Mouse (Mus musculus) olfactory bulb, adult 2 months (tissue): ENCODE measurements at regions not wholly inside any gene's neighbourhood (a gene's known extent, or its start where the extent isn't known, plus 50 kb on each side); places are given as distances from the start of the nearest gene placed in this dataset.

ENCODE experiments used
- H3K27ac ChIP-seq: fragments of 200-500 bp; 2 replicates; pipeline ENCODE4 v1.5.1; 2012; ENCODE audit warnings: low read depth, low read length; ENCODE audit not compliant: insufficient read depth
- H3K4me1 ChIP-seq: fragments of 200-500 bp; 2 replicates; pipeline ENCODE4 v1.6.1; 2012; ENCODE audit warnings: low read length; ENCODE audit not compliant: control insufficient read depth, insufficient read depth
- H3K4me3 ChIP-seq: fragments of 200-500 bp; 2 replicates; pipeline ENCODE4 v1.5.1; 2012; ENCODE audit warnings: mild to moderate bottlenecking, low read depth, low read length, moderate library complexity; ENCODE audit not compliant: insufficient read depth
- CTCF ChIP-seq: fragments of 200-500 bp; IDR thresholded peaks from 2 replicates; pipeline ENCODE4 v1.5.1; 2012; ENCODE audit warnings: low read depth, mild to moderate bottlenecking, low read length, moderate library complexity; ENCODE audit not compliant: insufficient read depth
- POLR2A ChIP-seq: fragments of 200-500 bp; IDR thresholded peaks from 2 replicates; pipeline ENCODE4 v1.6.1; 2012; ENCODE audit warnings: mild to moderate bottlenecking, low read depth, low read length, moderate library complexity; ENCODE audit not compliant: insufficient read depth
- WGBS: fragments of 180-500 bp; shearing (Covaris S2); methylation state at CpG from one replicate; pipeline ENCODE4 v1.1.7; 2018; 5-methylcytosine and 5-hydroxymethylcytosine counted together

GRCm38 (mm10) chr4:125898631-125899348 lies 125.6 kb upstream of the Csf3r start:
- H3K27ac ChIP-seq: no peak overlapping the region
- peaks cover 11% of the 10 kb centered on the region for H3K4me1 ChIP-seq
- WGBS: 59% methylated on average over 11 of the region's 11 CpGs
- TF ChIP-seq CTCF (no peak), POLR2A (no peak)
- H3K4me3 ChIP-seq: no peak overlapping the region

GRCm38 (mm10) chr4:125901546-125902276 lies 122.6 kb upstream of the Csf3r start:
- no peak for TF ChIP-seq CTCF
- no peak for TF ChIP-seq POLR2A
- peaks cover 13% of the 10 kb centered on the region for H3K4me1 ChIP-seq
- H3K27ac ChIP-seq: no peak overlapping the region
- 20% methylated on average over 10 of the region's 10 CpGs for whole genome bisulfite sequencing
- H3K4me3 ChIP-seq: no peak overlapping the region

GRCm38 (mm10) chr4:125906296-125906695 lies 118.1 kb upstream of the Csf3r start:
- TF ChIP-seq POLR2A (no peak), CTCF (no peak)
- Histone ChIP-seq H3K27ac (no peak overlapping the region), H3K4me1 (peaks cover 8% of the 10 kb centered on the region; the same call in 1 of the 2 replicates), H3K4me3 (no peak overlapping the region)
- WGBS: 85% methylated on average over 5 of the region's 5 CpGs

DNA sequence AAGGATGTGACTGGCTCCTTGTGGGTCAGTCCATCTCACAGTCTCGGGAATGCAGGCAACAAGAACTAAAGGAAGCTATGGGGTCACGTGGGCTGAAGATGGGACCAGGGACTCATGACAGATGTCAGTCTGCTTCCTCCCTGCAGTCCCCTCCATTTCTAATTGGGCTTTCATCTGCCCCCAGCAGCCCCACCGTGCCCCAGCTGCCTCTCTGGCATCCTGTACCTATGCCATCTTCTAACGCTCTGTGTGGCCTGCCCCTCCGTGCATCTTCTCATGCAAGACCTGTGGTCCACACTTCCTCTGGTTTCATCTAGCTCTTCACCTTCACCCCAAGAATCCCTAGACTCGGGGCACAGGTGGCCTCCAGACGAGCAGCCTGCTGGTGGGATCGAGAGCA lies 115.4 kb upstream of the Csf3r start:
- Histone ChIP-seq H3K4me1 (peaks cover 5% of the 10 kb centered on the region), H3K27ac (no peak overlapping the region), H3K4me3 (no peak overlapping the region)
- no peak for TF ChIP-seq POLR2A
- TF ChIP-seq CTCF: no peak
- 91% methylated on average over 8 of the region's 8 CpGs for WGBS

- 46% methylated on average over 24 of the region's 24 CpGs for WGBS
- Histone ChIP-seq H3K4me3 (no peak overlapping the region), H3K27ac (no peak overlapping the region), H3K4me1 (peaks cover 3% of the 10 kb centered on the region; the same call in 1 of the 2 replicates)
- TF ChIP-seq CTCF (no peak), POLR2A (no peak)
These were observed 112.6 kb upstream of the Csf3r start for GRCm38 (mm10) chr4:125911541-125912270.

DNA sequence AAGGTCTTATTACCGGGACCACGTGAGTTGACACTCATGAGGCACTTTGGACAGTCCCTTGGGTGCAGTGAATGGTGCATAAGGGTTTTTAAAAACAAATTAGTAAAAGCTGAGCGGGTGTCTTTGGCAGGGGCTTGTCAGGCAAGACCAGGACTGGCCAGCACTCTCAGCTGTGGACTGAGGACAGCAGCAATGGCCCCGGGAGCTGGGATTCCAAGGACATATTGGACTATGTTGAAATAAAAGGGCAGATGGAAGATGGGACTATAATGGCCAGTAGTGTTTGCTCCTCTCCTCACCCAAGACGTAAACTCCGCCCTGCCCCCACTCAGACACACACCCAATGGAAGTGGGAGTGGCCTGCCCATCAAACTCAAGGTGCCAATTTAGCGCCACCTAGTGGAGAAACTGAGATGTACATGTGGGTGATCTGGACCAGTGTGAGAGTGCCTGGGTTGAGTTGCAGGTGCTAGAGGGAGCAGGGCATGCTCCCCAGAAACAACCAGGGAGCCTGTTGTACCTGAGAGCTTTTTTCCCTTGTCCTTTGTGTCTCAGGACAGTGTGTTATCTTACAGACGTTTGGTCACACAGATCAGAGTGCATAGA lies 111.8 kb upstream of the Csf3r start:
- H3K4me3 ChIP-seq: no peak overlapping the region
- peaks cover 3% of the 10 kb centered on the region; the same call in 1 of the 2 replicates for H3K4me1 ChIP-seq
- no peak overlapping the region for H3K27ac ChIP-seq
- 36% methylated on average over 8 of the region's 8 CpGs for WGBS
- TF ChIP-seq POLR2A (no peak), CTCF (peak; percentile 74)

DNA sequence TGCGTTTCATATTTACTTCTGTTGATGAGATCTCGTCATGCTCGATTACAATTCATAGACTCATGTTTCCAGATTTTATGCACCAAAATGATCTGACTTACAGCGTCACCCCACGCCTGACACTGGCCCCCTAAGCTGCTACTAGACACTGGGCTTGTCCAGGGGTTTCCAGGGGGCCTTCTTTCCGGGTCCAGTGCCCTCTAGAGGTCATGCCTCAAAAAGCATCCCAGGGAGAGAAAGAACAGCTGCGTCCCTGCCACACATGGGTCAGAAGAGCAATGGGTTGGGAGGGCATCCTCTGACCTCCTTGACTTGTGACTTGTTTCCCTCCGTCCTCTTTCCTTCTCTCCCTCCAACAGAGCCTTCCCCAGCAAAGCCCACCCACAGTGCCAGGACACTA lies 109.2 kb upstream of the Csf3r start:
- no peak for TF ChIP-seq POLR2A
- WGBS: 54% methylated on average over 8 of the region's 8 CpGs
- no peak overlapping the region for H3K4me3 ChIP-seq
- no peak overlapping the region for H3K27ac ChIP-seq
- H3K4me1 ChIP-seq: no peaks in the 10 kb centered on the region; the same call in 1 of the 2 replicates

- no peak overlapping the region for H3K27ac ChIP-seq
- no peak for TF ChIP-seq POLR2A
- TF ChIP-seq CTCF: no peak
- WGBS: 56% methylated on average over 6 of the region's 6 CpGs
- no peak overlapping the region for H3K4me3 ChIP-seq
- peaks cover 11% of the 10 kb centered on the region for H3K4me1 ChIP-seq
These were observed 107.1 kb upstream of the Csf3r start for GRCm38 (mm10) chr4:125917210-125917609.
